Comparison of ENCODE assay signal across 14 mouse cellular contexts in the genomic region with DNA sequence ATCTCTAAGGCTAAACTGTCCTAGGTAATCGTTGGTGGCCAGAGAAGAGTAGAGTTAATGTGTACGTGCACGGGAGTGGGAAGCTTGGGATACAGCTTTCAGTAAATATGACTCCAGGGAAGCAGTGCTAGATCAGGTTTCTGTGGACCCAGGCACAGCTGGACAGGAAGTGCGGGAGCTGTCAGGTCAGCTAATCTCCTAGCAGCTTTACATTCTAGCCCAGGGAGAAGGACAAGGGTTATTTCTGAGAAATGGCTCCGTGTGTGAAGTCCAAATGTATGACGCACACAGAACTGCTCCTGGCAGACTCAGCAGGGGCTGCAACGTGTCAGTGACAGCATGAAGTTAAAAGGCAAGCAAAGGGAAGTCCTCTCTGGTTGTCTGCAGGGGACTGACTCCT. TPM values are rescaled to one million over a fixed set of nuclear protein-coding genes. Genes with fewer than 3 reads are reported as not detected.
DNase-seq lines count a peak whose midpoint lies in the region; ATAC-seq and TF ChIP-seq lines count a peak whose summit lies in the region.
"Had no signal": no experiment of that assay in that cellular context is flagged by ENCODE, and none has a peak within 500 bp of the region (broad histone marks: within the 10 kb centered on the region; RNA-seq: fewer than 3 reads in every experiment).

No protein-coding gene starts in this region.

- no peak overlapping the region for H3K4me3 ChIP-seq in heart, embryonic 16.5 days (ENCODE audit: low read length)
- no peak overlapping the region for H3K4me3 ChIP-seq in liver, postnatal 0 days (ENCODE audit: low read depth, low read length)
- H3K4me3 ChIP-seq: layer of hippocampus, adult 2 months; neural tube, embryonic 12.5 days had no signal

- H3K4me1 ChIP-seq in heart, embryonic 16.5 days (ENCODE audit: control insufficient read depth, insufficient read depth, low read length), result peaks cover 16% of the 10 kb centered on the region
- peaks cover 67% of the 10 kb centered on the region for H3K4me1 ChIP-seq in liver, postnatal 0 days (ENCODE audit: insufficient read depth)
- H3K4me1 ChIP-seq: neural tube, embryonic 12.5 days had no signal

- peak overlapping the region; percentile 72 for H3K27ac ChIP-seq in heart, embryonic 16.5 days (ENCODE audit: low read length)
- H3K27ac ChIP-seq in liver, postnatal 0 days (ENCODE audit: low read depth), result peak overlapping the region; percentile 31; the same call in 1 of the 2 replicates
- H3K27ac ChIP-seq: layer of hippocampus, adult 2 months; neural tube, embryonic 12.5 days had no signal

- ATAC-seq in heart, embryonic 16.5 days (replicated peaks; ENCODE audit: extremely low read depth, insufficient read depth, low FRiP score), result peak; percentile 78
- ATAC-seq in liver, postnatal 0 days, result 0 out of 2 replicates have a peak, but pooled peaks have one; percentile 9

- 33% methylated on average over 7 of the region's 7 CpGs for WGBS in heart, embryonic 16.5 days
- WGBS in liver, postnatal 0 days (ENCODE audit: insufficient replicate concordance), result 45% methylated on average over 7 of the region's 7 CpGs

- no peaks in the 10 kb centered on the region for H3K36me3 ChIP-seq in heart, embryonic 16.5 days (ENCODE audit: control insufficient read depth, insufficient read depth)
- no peaks in the 10 kb centered on the region for H3K36me3 ChIP-seq in liver, postnatal 0 days (replicated peaks; ENCODE audit: insufficient read depth, low read length)
- H3K36me3 ChIP-seq: neural tube, embryonic 12.5 days had no signal

- DNase-seq in kidney, postnatal 10 days, result peak; percentile 41
- DNase-seq in kidney, adult 18-20 months, result no peak
- DNase-seq in embryo, embryonic 10.5 days (ENCODE audit: low spot score), result peak; percentile 46
- DNase-seq in liver, postnatal 0 days, result no peak
- no peak for DNase-seq in testis, postnatal 10 days (ENCODE audit: low spot score)
- no peak for DNase-seq in cerebellum, postnatal 10 days
- no peak for DNase-seq in adrenal gland, postnatal 10 days
- DNase-seq: cerebellum, adult 11-12 months; gastrocnemius, postnatal 25 days; right cerebral cortex, postnatal 4 days; thymus, postnatal 36 days had no signal

- H3K27me3 ChIP-seq in heart, embryonic 16.5 days (ENCODE audit: control insufficient read depth, insufficient read depth, low read length), result no peaks in the 10 kb centered on the region
- H3K27me3 ChIP-seq in liver, postnatal 0 days (ENCODE audit: insufficient read depth, low read length), result no peaks in the 10 kb centered on the region
- H3K27me3 ChIP-seq: neural tube, embryonic 12.5 days had no signal

- TF ChIP-seq CTCF in liver, postnatal 0 days (IDR thresholded peaks at IDR 0.05; ENCODE audit: low read depth), result no peak

- H3K9ac ChIP-seq in heart, embryonic 16.5 days (ENCODE audit: low read length), result no peak overlapping the region
- H3K9ac ChIP-seq in liver, postnatal 0 days (replicated peaks), result no peak overlapping the region
- H3K9ac ChIP-seq: neural tube, embryonic 12.5 days had no signal

- 0 out of 2 replicates have a peak, but pooled peaks have one; percentile 53 for TF ChIP-seq EP300 in liver, postnatal 0 days (IDR thresholded peaks at IDR 0.05; ENCODE audit: low read depth)

- H3K4me2 ChIP-seq in heart, embryonic 16.5 days (ENCODE audit: low read depth, low read length), result no peak overlapping the region
- no peak overlapping the region for H3K4me2 ChIP-seq in liver, postnatal 0 days (ENCODE audit: low read depth, low read length)
- H3K4me2 ChIP-seq: neural tube, embryonic 12.5 days had no signal

- no peaks in the 10 kb centered on the region for H3K9me3 ChIP-seq in heart, embryonic 16.5 days (replicated peaks; ENCODE audit: control insufficient read depth, low read length)
- H3K9me3 ChIP-seq in liver, postnatal 0 days (ENCODE audit: low read length), result no peaks in the 10 kb centered on the region
- H3K9me3 ChIP-seq: neural tube, embryonic 12.5 days had no signal

RNA-seq across cellular contexts. Expression of gene Il1r1, which starts 8.3 kb away (rescaled TPM):
- 7.8 and 8.1 TPM in 2 replicates for polyA plus RNA-seq in heart, embryonic 16.5 days (2015; fragmentation: Nextera tagmentation; extraction: Ambion mirVana)
- polyA plus RNA-seq in liver, postnatal 0 days (2015; fragmentation: Nextera tagmentation; extraction: Ambion mirVana), result 12.7 and 15.1 TPM in 2 replicates
- total RNA-seq in adrenal gland, postnatal 10 days (2021), result 1 to 10 TPM; 8.4 to 9.0 TPM

Comparison
In these comparisons a context has a peak if more than half of its experiments do, and no peak if none do; other contexts are left out.
1. DNase-seq: peak in kidney, postnatal 10 days (single experiment) and embryo, embryonic 10.5 days (single experiment); none in kidney, adult 18-20 months (single experiment), liver, postnatal 0 days (single experiment), testis, postnatal 10 days (single experiment), cerebellum, postnatal 10 days (0 of 2) and adrenal gland, postnatal 10 days (single experiment).